In genomic region chr14:98168039-98168907, GRCm38 (mm10) we compare ENCODE assay signal across 8 mouse cellular contexts. TPM values are rescaled to one million over a fixed set of nuclear protein-coding genes. Genes with fewer than 3 reads are reported as not detected.
DNase-seq lines count a peak whose midpoint lies in the region; ATAC-seq and TF ChIP-seq lines count a peak whose summit lies in the region.

No protein-coding gene starts in this region.

- H3K4me3 ChIP-seq in heart, embryonic 11.5 days (ENCODE audit: low read depth, low read length) = peak overlapping the region; percentile 75
- H3K4me3 ChIP-seq in kidney, embryonic 14.5 days (ENCODE audit: low read length) = peak overlapping the region; percentile 85
- H3K4me3 ChIP-seq in lung, adult 2 months (replicated peaks; ENCODE audit: extremely low read depth, low read depth, low read length) = peak overlapping the region; percentile 89
- peak overlapping the region; percentile 85 for H3K4me3 ChIP-seq in neural tube, embryonic 15.5 days (replicated peaks)

- H3K9me3 ChIP-seq in heart, embryonic 11.5 days (replicated peaks; ENCODE audit: control insufficient read depth, low read length) = no peaks in the 10 kb centered on the region
- H3K9me3 ChIP-seq in kidney, embryonic 14.5 days (ENCODE audit: control insufficient read depth, low read length) = no peaks in the 10 kb centered on the region
- H3K9me3 ChIP-seq in neural tube, embryonic 15.5 days (replicated peaks) = no peaks in the 10 kb centered on the region

- peak; percentile 20 to 36 for DNase-seq in left cerebral cortex, postnatal 36 days (ENCODE audit: low spot score in 2 of 2)
- no peak for DNase-seq in left cerebral cortex, adult 11 months (ENCODE audit: low spot score)
- DNase-seq in embryo, embryonic 9.5 days (ENCODE audit: extremely low spot score) = peak; percentile 79
- peak; percentile 51 for DNase-seq in lung, adult 2 months
- peak; percentile 52 for DNase-seq in urinary bladder, postnatal 14 days (ENCODE audit: low spot score)

- peaks cover 2% of the 10 kb centered on the region; the same call in 1 of the 2 replicates for H3K4me1 ChIP-seq in heart, embryonic 11.5 days (ENCODE audit: control insufficient read depth, insufficient read depth, low read length)
- peaks cover 6% of the 10 kb centered on the region; the same call in 1 of the 2 replicates for H3K4me1 ChIP-seq in kidney, embryonic 14.5 days (ENCODE audit: control insufficient read depth, insufficient read depth, low read length)
- H3K4me1 ChIP-seq in lung, adult 2 months (ENCODE audit: control insufficient read depth, insufficient read depth, low read length) = peaks cover 5% of the 10 kb centered on the region
- peaks cover 19% of the 10 kb centered on the region for H3K4me1 ChIP-seq in neural tube, embryonic 15.5 days

- WGBS in heart, embryonic 11.5 days (ENCODE audit: insufficient replicate concordance) = under 1% methylated on average over 46 of the region's 48 CpGs
- WGBS in kidney, embryonic 14.5 days = under 1% methylated on average over 48 of the region's 48 CpGs
- WGBS in lung, adult 2 months = under 1% methylated on average over 48 of the region's 48 CpGs
- WGBS in neural tube, embryonic 15.5 days = under 1% methylated on average over 44 of the region's 48 CpGs

- intact Hi-C loops in left cerebral cortex, postnatal 36 days (cut with DNase I) = no loop called here

- H3K9ac ChIP-seq in heart, embryonic 11.5 days (ENCODE audit: low read depth, low read length) = peak overlapping the region; percentile 79
- H3K9ac ChIP-seq in kidney, embryonic 14.5 days (ENCODE audit: low read depth, low read length) = peak overlapping the region; percentile 89
- H3K9ac ChIP-seq in neural tube, embryonic 15.5 days (replicated peaks) = peak overlapping the region; percentile 86

- H3K36me3 ChIP-seq in heart, embryonic 11.5 days (ENCODE audit: control insufficient read depth, insufficient read depth, low read length) = no peaks in the 10 kb centered on the region
- H3K36me3 ChIP-seq in kidney, embryonic 14.5 days (ENCODE audit: control insufficient read depth, insufficient read depth, low read length) = no peaks in the 10 kb centered on the region
- H3K36me3 ChIP-seq in neural tube, embryonic 15.5 days = no peaks in the 10 kb centered on the region

- H3K27me3 ChIP-seq in heart, embryonic 11.5 days (ENCODE audit: control insufficient read depth, insufficient read depth, low read length) = no peaks in the 10 kb centered on the region
- peaks cover 3% of the 10 kb centered on the region; the same call in 1 of the 2 replicates for H3K27me3 ChIP-seq in kidney, embryonic 14.5 days (ENCODE audit: control insufficient read depth, insufficient read depth, low read length)
- no peaks in the 10 kb centered on the region for H3K27me3 ChIP-seq in neural tube, embryonic 15.5 days (replicated peaks)

- ATAC-seq in heart, embryonic 11.5 days (replicated peaks; ENCODE audit: insufficient number of reproducible peaks, low FRiP score, low TSS enrichment) = peak; percentile 53
- peak; percentile 37 for ATAC-seq in kidney, embryonic 14.5 days (ENCODE audit: low FRiP score, low TSS enrichment)
- ATAC-seq in neural tube, embryonic 15.5 days (ENCODE audit: low FRiP score) = peak; percentile 73

- peak overlapping the region; percentile 81 for H3K4me2 ChIP-seq in heart, embryonic 11.5 days
- peak overlapping the region; percentile 58 for H3K4me2 ChIP-seq in kidney, embryonic 14.5 days (replicated peaks; ENCODE audit: low read depth, low read length)
- peak overlapping the region; percentile 85 for H3K4me2 ChIP-seq in neural tube, embryonic 15.5 days

- TF ChIP-seq CTCF in lung, adult 2 months (IDR thresholded peaks at IDR 0.05; ENCODE audit: insufficient read depth, low read length) = no peak

- peak overlapping the region; percentile 78 for H3K27ac ChIP-seq in heart, embryonic 11.5 days (ENCODE audit: low read depth, low read length)
- H3K27ac ChIP-seq in kidney, embryonic 14.5 days (ENCODE audit: low read depth, low read length) = peak overlapping the region; percentile 96
- H3K27ac ChIP-seq in neural tube, embryonic 15.5 days (replicated peaks) = peak overlapping the region; percentile 94

- 0 out of 2 replicates have a peak, but pooled peaks have one; percentile 9 for TF ChIP-seq POLR2A in lung, adult 2 months (IDR thresholded peaks at IDR 0.05; ENCODE audit: borderline replicate concordance, extremely low read depth, low read depth, low read length)

RNA-seq across cellular contexts. Expression of gene Dach1, which starts 1.3 kb away (rescaled TPM):
- 1 to 10 TPM; 4.3 to 6.1 TPM for total RNA-seq in left cerebral cortex, postnatal 36 days (2021)
- polyA plus RNA-seq in heart, embryonic 11.5 days (2014; fragmentation: Nextera tagmentation; extraction: Ambion mirVana) = 3.1 and 3.8 TPM in 2 replicates
- 28.3 and 39.3 TPM in 2 replicates for polyA plus RNA-seq in kidney, embryonic 14.5 days (2014; fragmentation: Nextera tagmentation; extraction: Ambion mirVana)
- 7.1 and 8.9 TPM in 2 replicates for polyA plus RNA-seq in lung, adult 2 months (2012; rRNA removed)
- polyA plus RNA-seq in neural tube, embryonic 15.5 days (2015; fragmentation: Nextera tagmentation; extraction: Ambion mirVana) = 12.6 and 14.9 TPM in 2 replicates
